In genomic region chr10:94958311-94958710, GRCm38 (mm10) we compare ENCODE assay signal across 10 mouse cellular contexts. TPM values are rescaled to one million over a fixed set of nuclear protein-coding genes. Genes with fewer than 3 reads are reported as not detected.
DNase-seq lines count a peak whose midpoint lies in the region; ATAC-seq and TF ChIP-seq lines count a peak whose summit lies in the region.
"Had no signal": no experiment of that assay in that cellular context is flagged by ENCODE, and none has a peak within 500 bp of the region (broad histone marks: within the 10 kb centered on the region; RNA-seq: fewer than 3 reads in every experiment).

No protein-coding gene starts in this region.

- no peak overlapping the region for H3K9ac ChIP-seq in forebrain, embryonic 16.5 days (replicated peaks; ENCODE audit: low read depth, low read length)
- H3K9ac ChIP-seq: embryonic facial prominence, embryonic 13.5 days; liver, embryonic 15.5 days had no signal

- no peaks in the 10 kb centered on the region for H3K9me3 ChIP-seq in G1E (replicated peaks)
- H3K9me3 ChIP-seq in forebrain, embryonic 16.5 days (ENCODE audit: control insufficient read depth, low read length), result no peaks in the 10 kb centered on the region
- H3K9me3 ChIP-seq: embryonic facial prominence, embryonic 13.5 days; liver, embryonic 15.5 days had no signal

- peaks cover 28% of the 10 kb centered on the region for H3K4me1 ChIP-seq in G1E (ENCODE audit: insufficient read depth, low read depth, low read length)
- H3K4me1 ChIP-seq in forebrain, embryonic 16.5 days (replicated peaks; ENCODE audit: control insufficient read depth, insufficient read depth, low read length), result no peaks in the 10 kb centered on the region
- H3K4me1 ChIP-seq: embryonic facial prominence, embryonic 13.5 days had no signal

- ATAC-seq in G1E (ENCODE audit: extremely low read depth, insufficient number of reproducible peaks, low FRiP score, poor library complexity, severe bottlenecking), result no peak; the same call in 1 of the 2 replicates
- ATAC-seq in forebrain, embryonic 16.5 days, result peak; percentile 36; the same call in 1 of the 2 replicates
- ATAC-seq in monocyte, adult 5-6 weeks (replicated peaks; ENCODE audit: insufficient number of reproducible peaks, low FRiP score, low TSS enrichment, poor library complexity, severe bottlenecking), result peak; percentile 53

- DNase-seq in left cerebral cortex, adult 18-20 months (ENCODE audit: low spot score in 2 of 2), result peak; percentile 33 to 52
- no peak for DNase-seq in left cerebral cortex, adult 11 months (ENCODE audit: low spot score)
- no peak for DNase-seq in G1E (ENCODE audit: low spot score)
- peak; percentile 31 for DNase-seq in cerebellum, adult 11-12 months
- peak; percentile 6 for DNase-seq in large intestine, adult 2 months (ENCODE audit: low read depth, low spot score)
- DNase-seq in layer of hippocampus, adult 9-11 months, result no peak

- no peak overlapping the region for H3K4me3 ChIP-seq in G1E (ENCODE audit: low read depth, low read length)
- H3K4me3 ChIP-seq in forebrain, embryonic 16.5 days (replicated peaks; ENCODE audit: low read length), result no peak overlapping the region
- H3K4me3 ChIP-seq: embryonic facial prominence, embryonic 13.5 days; liver, embryonic 15.5 days had no signal

- no peaks in the 10 kb centered on the region for H3K36me3 ChIP-seq in G1E (replicated peaks)
- no peaks in the 10 kb centered on the region for H3K36me3 ChIP-seq in forebrain, embryonic 16.5 days (ENCODE audit: control insufficient read depth, insufficient read depth)
- H3K36me3 ChIP-seq: embryonic facial prominence, embryonic 13.5 days; liver, embryonic 15.5 days had no signal

- H3K27ac ChIP-seq in forebrain, embryonic 16.5 days (ENCODE audit: low read length), result no peak overlapping the region
- H3K27ac ChIP-seq: embryonic facial prominence, embryonic 13.5 days; liver, embryonic 15.5 days had no signal

- peak; percentile 85 for TF ChIP-seq CTCF in G1E (IDR thresholded peaks at IDR 0.05; ENCODE audit: low read depth, low read length)

- 7% methylated on average over 7 of the region's 7 CpGs for WGBS in forebrain, embryonic 16.5 days
- WGBS in large intestine, adult 2 months, result 15% methylated on average over 7 of the region's 7 CpGs

- H3K27me3 ChIP-seq in G1E (ENCODE audit: insufficient read depth, low read length), result peaks cover 8% of the 10 kb centered on the region
- no peaks in the 10 kb centered on the region for H3K27me3 ChIP-seq in forebrain, embryonic 16.5 days (replicated peaks; ENCODE audit: control insufficient read depth, insufficient read depth, low read length)
- H3K27me3 ChIP-seq: embryonic facial prominence, embryonic 13.5 days; liver, embryonic 15.5 days had no signal

- H3K4me2 ChIP-seq in forebrain, embryonic 16.5 days (ENCODE audit: low read length), result no peak overlapping the region
- H3K4me2 ChIP-seq: embryonic facial prominence, embryonic 13.5 days; liver, embryonic 15.5 days had no signal

RNA-seq across cellular contexts. Expression of gene Plxnc1, which starts 13.7 kb away (rescaled TPM):
- 10 to 100 TPM; 47.5 to 56.2 TPM for total RNA-seq in left cerebral cortex, adult 18-20 months (2021)
- total RNA-seq in G1E (2014; fragmentation: Nextera tagmentation), result 131 and 132 TPM in 2 replicates
- total RNA-seq in G1E (2017), result 121 and 163 TPM in 2 replicates
- polyA plus RNA-seq in G1E (2012), result 23.0 and 25.9 TPM in 2 replicates
- polyA plus RNA-seq in forebrain, embryonic 16.5 days (2015; fragmentation: Nextera tagmentation; extraction: Ambion mirVana), result 9.5 and 11.1 TPM in 2 replicates
- 0.55 and 1.3 TPM in 2 replicates for polyA plus RNA-seq in large intestine, adult 2 months (2012; rRNA removed)
- total RNA-seq in monocyte, adult 5-6 weeks (2017), result 16.6 to 34.4 TPM (median 24.1 TPM) in 3 replicates

Comparison
In these comparisons a context has a peak if more than half of its experiments do, and no peak if none do; other contexts are left out.
1. DNase-seq: peak in left cerebral cortex, adult 18-20 months (2 of 2), cerebellum, adult 11-12 months (single experiment) and large intestine, adult 2 months (single experiment); none in left cerebral cortex, adult 11 months (single experiment), G1E (single experiment) and layer of hippocampus, adult 9-11 months (single experiment).